ENCODE assay signal across 8 mouse cellular contexts in genomic region chr7:66388621-66389532, GRCm38 (mm10). TPM values are rescaled to one million over a fixed set of nuclear protein-coding genes. Genes with fewer than 3 reads are reported as not detected.
DNase-seq lines count a peak whose midpoint lies in the region; ATAC-seq and TF ChIP-seq lines count a peak whose summit lies in the region.

No protein-coding gene starts in this region.

- WGBS in forebrain, postnatal 0 days: 12% methylated on average over 28 of the region's 28 CpGs
- WGBS in lung, embryonic 14.5 days: 9% methylated on average over 28 of the region's 28 CpGs

- H3K27ac ChIP-seq in forebrain, postnatal 0 days (ENCODE audit: low read depth, low read length): no peak overlapping the region
- H3K27ac ChIP-seq in layer of hippocampus, adult 2 months: peak overlapping the region; percentile 83
- peak overlapping the region; percentile 77 for H3K27ac ChIP-seq in lung, embryonic 14.5 days (ENCODE audit: low read depth)

- H3K36me3 ChIP-seq in forebrain, postnatal 0 days (ENCODE audit: insufficient read depth): no peaks in the 10 kb centered on the region
- no peaks in the 10 kb centered on the region for H3K36me3 ChIP-seq in lung, embryonic 14.5 days (ENCODE audit: insufficient read depth)

- peaks cover 8% of the 10 kb centered on the region for H3K4me1 ChIP-seq in forebrain, postnatal 0 days (ENCODE audit: insufficient read depth)
- peaks cover 6% of the 10 kb centered on the region; the same call in 1 of the 2 replicates for H3K4me1 ChIP-seq in lung, embryonic 14.5 days (ENCODE audit: insufficient read depth)

- peak; percentile 90 for TF ChIP-seq CTCF in forebrain, postnatal 0 days (IDR thresholded peaks at IDR 0.05; ENCODE audit: low read depth)
- TF ChIP-seq CTCF in layer of hippocampus, adult 2 months (conservative IDR thresholded peaks at IDR 0.05): peak; percentile 95
- peak; percentile 96 for TF ChIP-seq CTCF in lung, embryonic 14.5 days (IDR thresholded peaks at IDR 0.05; ENCODE audit: low read depth)

- ATAC-seq in forebrain, postnatal 0 days: peak; percentile 93
- ATAC-seq in hematopoietic stem cell, adult 5-6 weeks (replicated peaks in 1 of 2; ENCODE audit: insufficient read depth in 1 of 2, low FRiP score in 2 of 2, low TSS enrichment in 1 of 2, low read depth in 1 of 2, poor library complexity in 2 of 2, severe bottlenecking in 2 of 2): peak; percentile 79 to 86
- peak; percentile 76 for ATAC-seq in lung, embryonic 14.5 days (ENCODE audit: insufficient read depth)
- peak; percentile 85 for ATAC-seq in neutrophil, adult 5-6 weeks (ENCODE audit: extremely low read depth, insufficient number of reproducible peaks, low FRiP score, poor library complexity, severe bottlenecking)

- H3K4me2 ChIP-seq in forebrain, postnatal 0 days (ENCODE audit: low read depth): peak overlapping the region; percentile 99
- H3K4me2 ChIP-seq in lung, embryonic 14.5 days: peak overlapping the region; percentile 97

- H3K27me3 ChIP-seq in forebrain, postnatal 0 days (ENCODE audit: insufficient read depth, low read length): peaks cover 5% of the 10 kb centered on the region
- no peaks in the 10 kb centered on the region for H3K27me3 ChIP-seq in lung, embryonic 14.5 days (ENCODE audit: insufficient read depth, low read length)

- peak overlapping the region; percentile 53; the same call in 1 of the 2 replicates for H3K9ac ChIP-seq in forebrain, postnatal 0 days
- H3K9ac ChIP-seq in lung, embryonic 14.5 days: peak overlapping the region; percentile 93

- H3K4me3 ChIP-seq in forebrain, postnatal 0 days (ENCODE audit: low read depth, low read length): peak overlapping the region; percentile 44
- H3K4me3 ChIP-seq in layer of hippocampus, adult 2 months: peak overlapping the region; percentile 62
- H3K4me3 ChIP-seq in lung, embryonic 14.5 days (ENCODE audit: low read depth, low read length): peak overlapping the region; percentile 72

- DNase-seq in NIH3T3 (ENCODE audit: low read depth): peak; percentile 90
- DNase-seq in cerebellum, adult 8-10 months: peak; percentile 39
- DNase-seq in forebrain, postnatal 0 days: peak; percentile 83
- DNase-seq in layer of hippocampus, adult 2 months (ENCODE audit: low spot score in 2 of 2): peak; percentile 57 to 61
- peak; percentile 95 for DNase-seq in lung, embryonic 14.5 days
- peak; percentile 40 for DNase-seq in urinary bladder, adult 2 months (ENCODE audit: low spot score)

- H3K9me3 ChIP-seq in forebrain, postnatal 0 days (ENCODE audit: low read length): no peaks in the 10 kb centered on the region
- no peaks in the 10 kb centered on the region for H3K9me3 ChIP-seq in lung, embryonic 14.5 days (ENCODE audit: low read depth, low read length)

RNA-seq across cellular contexts. Expression of gene Lrrk1, which starts 0.7 kb away (rescaled TPM):
- 3.1 and 3.3 TPM in 2 replicates for total RNA-seq in forebrain, postnatal 0 days (2014; rRNA removed)
- polyA plus RNA-seq in forebrain, postnatal 0 days (2015; fragmentation: Nextera tagmentation; extraction: Ambion mirVana): 1.3 and 2.2 TPM in 2 replicates
- total RNA-seq in hematopoietic stem cell, adult 5-6 weeks (2017): 13.6 and 29.3 TPM in 2 replicates
- 1 to 10 TPM; 2.5 to 3.1 TPM for total RNA-seq in layer of hippocampus, adult 2 months (2021)
- polyA plus RNA-seq in lung, embryonic 14.5 days (2014; fragmentation: Nextera tagmentation; extraction: Ambion mirVana): 23.3 and 25.8 TPM in 2 replicates
- 24.3 and 24.6 TPM in 2 replicates for total RNA-seq in neutrophil, adult 5-6 weeks (2017)
- 39.4 and 43.6 TPM in 2 replicates for polyA plus RNA-seq in urinary bladder, adult 2 months (2012; rRNA removed)

RNA-seq across cellular contexts. Expression of gene Gm10974, which starts 23.2 kb away (rescaled TPM):
- not detected in 2 replicates for total RNA-seq in forebrain, postnatal 0 days (2014; rRNA removed)
- not detected in 2 replicates for polyA plus RNA-seq in forebrain, postnatal 0 days (2015; fragmentation: Nextera tagmentation; extraction: Ambion mirVana)
- total RNA-seq in hematopoietic stem cell, adult 5-6 weeks (2017): not detected in 2 replicates
- not detected for total RNA-seq in layer of hippocampus, adult 2 months (2021)
- polyA plus RNA-seq in lung, embryonic 14.5 days (2014; fragmentation: Nextera tagmentation; extraction: Ambion mirVana): not detected in 2 replicates
- total RNA-seq in neutrophil, adult 5-6 weeks (2017): not detected in 2 replicates
- not detected in 2 replicates for polyA plus RNA-seq in urinary bladder, adult 2 months (2012; rRNA removed)

RNA-seq across cellular contexts. Expression of gene Aldh1a3, which starts 38.4 kb away (rescaled TPM):
- 2.8 and 4.0 TPM in 2 replicates for total RNA-seq in forebrain, postnatal 0 days (2014; rRNA removed)
- polyA plus RNA-seq in forebrain, postnatal 0 days (2015; fragmentation: Nextera tagmentation; extraction: Ambion mirVana): 3.2 and 3.3 TPM in 2 replicates
- total RNA-seq in hematopoietic stem cell, adult 5-6 weeks (2017): not detected in 2 replicates
- 1 to 10 TPM in 1 of 2 experiments, under 1 TPM in 1; 0.83 to 1.5 TPM for total RNA-seq in layer of hippocampus, adult 2 months (2021)
- polyA plus RNA-seq in lung, embryonic 14.5 days (2014; fragmentation: Nextera tagmentation; extraction: Ambion mirVana): 1.4 and 1.5 TPM in 2 replicates
- total RNA-seq in neutrophil, adult 5-6 weeks (2017): not detected in 2 replicates
- 16.1 and 17.5 TPM in 2 replicates for polyA plus RNA-seq in urinary bladder, adult 2 months (2012; rRNA removed)

Comparison
In these comparisons a context has a peak if more than half of its experiments do, and no peak if none do; other contexts are left out.
1. DNase-seq: peak in every context shown above with its lines; median percentile 95 in lung, embryonic 14.5 days; 90 in NIH3T3; 83 in forebrain, postnatal 0 days; 59 in layer of hippocampus, adult 2 months; 40 in urinary bladder, adult 2 months; 39 in cerebellum, adult 8-10 months.